Mouse (Mus musculus): ENCODE measurements at regions not wholly inside any gene's neighbourhood (a gene's known extent, or its start where the extent isn't known, plus 50 kb on each side); places are given as distances from the start of the nearest gene placed in this dataset.

- ATAC-seq (no peak), DNase-seq (no peak)
- Histone ChIP-seq H3K4me3 (ENCODE audit: low read depth, low read length) (no peak overlapping the region), H3K4me2 (ENCODE audit: low read depth, low read length) (no peak overlapping the region), H3K36me3 (replicated peaks; ENCODE audit: insufficient read depth, low read length) (no peaks in the 10 kb centered on the region), H3K4me1 (ENCODE audit: insufficient read depth) (no peaks in the 10 kb centered on the region), H3K27ac (ENCODE audit: low read depth) (no peak overlapping the region), H3K9me3 (ENCODE audit: low read length) (no peaks in the 10 kb centered on the region), H3K9ac (replicated peaks) (no peak overlapping the region), H3K27me3 (ENCODE audit: insufficient read depth, low read length) (no peaks in the 10 kb centered on the region)
- TF ChIP-seq EP300 (IDR thresholded peaks at IDR 0.05; ENCODE audit: low read depth): no peak
- TF ChIP-seq CTCF (IDR thresholded peaks at IDR 0.05; ENCODE audit: low read depth): no peak
- WGBS (ENCODE audit: insufficient replicate concordance): 86% methylated on average over 8 of the region's 8 CpGs
Measured at GRCm38 (mm10) chr6:95269524-95269923, 52.4 kb upstream of the Gm10234 start.
